Mouse (Mus musculus): ENCODE results near the gene Vps9d1. TPM values are rescaled to one million over a fixed set of nuclear protein-coding genes. Genes with fewer than 3 reads are reported as not detected.
"Not testable (repeated sequence)": the region's sequence is repeated elsewhere in the genome, so short reads cannot be mapped to it uniquely, and the experiment has no call there.

Vps9d1 gene
- polyA plus RNA-seq, 1 experiment from 2014 or later, result 31.7 TPM

GRCm38 (mm10) chr8:123230326-123230725, 23.8 kb downstream of the Vps9d1 start:
- not testable (repeated sequence) for DNase-seq (ENCODE audit: low spot score); H3K27ac ChIP-seq; H3K9me3 ChIP-seq; H3K4me3 ChIP-seq
- Histone ChIP-seq H3K4me1 (replicated peaks) (peaks cover 42% of the 10 kb centered on the region), H3K27me3 (ENCODE audit: insufficient read depth, poor library complexity, severe bottlenecking) (peaks cover 24% of the 10 kb centered on the region), H3K36me3 (peaks cover 49% of the 10 kb centered on the region)
- WGBS, result 90% methylated on average over 11 of the region's 11 CpGs

- 100% methylated on average over 1 of the region's 1 CpGs for WGBS
- no peak for DNase-seq (ENCODE audit: low spot score)
- Histone ChIP-seq H3K4me3 (no peak overlapping the region), H3K36me3 (peaks cover 49% of the 10 kb centered on the region), H3K27ac (no peak overlapping the region), H3K4me1 (replicated peaks) (peaks cover 35% of the 10 kb centered on the region), H3K27me3 (ENCODE audit: insufficient read depth, poor library complexity, severe bottlenecking) (peaks cover 4% of the 10 kb centered on the region), H3K9me3 (no peaks in the 10 kb centered on the region)
These were observed 25.7 kb downstream of the Vps9d1 start for GRCm38 (mm10) chr8:123228416-123228815.

GRCm38 (mm10) chr8:123224278-123225266, 29.6 kb downstream of the Vps9d1 start, which contains the start of gene Cdk10:
Gene Cdk10 (plus strand): TSS chr8:123224842.
- 4% methylated on average over 59 of the region's 59 CpGs for WGBS
- Histone ChIP-seq H3K9me3 (no peaks in the 10 kb centered on the region), H3K27me3 (ENCODE audit: insufficient read depth, poor library complexity, severe bottlenecking) (no peaks in the 10 kb centered on the region), H3K4me3 (peak within 1 kb of the TSS; percentile 96), H3K4me1 (replicated peaks) (peaks cover 20% of the 10 kb centered on the region), H3K36me3 (peaks cover 35% of the 10 kb centered on the region), H3K27ac (peak within 1 kb of the TSS; percentile 89)
- peak; percentile 92 for DNase-seq (ENCODE audit: low spot score)

GRCm38 (mm10) chr8:123220917-123221316, 33.2 kb downstream of the Vps9d1 start:
- H3K4me3 ChIP-seq, result no peak overlapping the region
- H3K36me3 ChIP-seq, result no peaks in the 10 kb centered on the region
- no peak overlapping the region for H3K27ac ChIP-seq
- 88% methylated on average over 1 of the region's 1 CpGs for WGBS
- DNase-seq (ENCODE audit: low spot score), result no peak
- H3K27me3 ChIP-seq (ENCODE audit: insufficient read depth, poor library complexity, severe bottlenecking), result no peaks in the 10 kb centered on the region
- no peaks in the 10 kb centered on the region for H3K9me3 ChIP-seq
- H3K4me1 ChIP-seq (replicated peaks), result peaks cover 20% of the 10 kb centered on the region

- DNase-seq (ENCODE audit: low spot score), result no peak
- no peak overlapping the region for H3K4me3 ChIP-seq
- no peak overlapping the region for H3K27ac ChIP-seq
- H3K36me3 ChIP-seq, result 0 out of 2 replicates have a peak, but pooled peaks cover 9% of the 10 kb centered on the region
- no peaks in the 10 kb centered on the region for H3K27me3 ChIP-seq (ENCODE audit: insufficient read depth, poor library complexity, severe bottlenecking)
- H3K9me3 ChIP-seq, result no peaks in the 10 kb centered on the region
- peaks cover 32% of the 10 kb centered on the region for H3K4me1 ChIP-seq (replicated peaks)
- WGBS, result 82% methylated on average over 3 of the region's 3 CpGs
These were observed 38.7 kb downstream of the Vps9d1 start for GRCm38 (mm10) chr8:123215430-123215829.

GRCm38 (mm10) chr8:123213118-123213772, 40.9 kb downstream of the Vps9d1 start:
- H3K36me3 ChIP-seq, result peaks cover 30% of the 10 kb centered on the region
- peak overlapping the region; percentile 90 for H3K27ac ChIP-seq
- DNase-seq (ENCODE audit: low spot score), result no peak
- no peaks in the 10 kb centered on the region for H3K27me3 ChIP-seq (ENCODE audit: insufficient read depth, poor library complexity, severe bottlenecking)
- WGBS, result 25% methylated on average over 22 of the region's 22 CpGs
- no peaks in the 10 kb centered on the region for H3K9me3 ChIP-seq
- H3K4me3 ChIP-seq, result peak overlapping the region; percentile 90
- H3K4me1 ChIP-seq (replicated peaks), result peaks cover 32% of the 10 kb centered on the region

- Histone ChIP-seq H3K4me3 (peak within 1 kb of the TSS; percentile 90), H3K27me3 (ENCODE audit: insufficient read depth, poor library complexity, severe bottlenecking) (no peaks in the 10 kb centered on the region), H3K4me1 (replicated peaks) (peaks cover 32% of the 10 kb centered on the region), H3K9me3 (no peaks in the 10 kb centered on the region), H3K36me3 (peaks cover 37% of the 10 kb centered on the region), H3K27ac (peak within 1 kb of the TSS; percentile 90)
- WGBS, result 1% methylated on average over 76 of the region's 76 CpGs
- peak; percentile 98 for DNase-seq (ENCODE audit: low spot score)
These were observed 41.6 kb downstream of the Vps9d1 start, which contains the start of the genes Chmp1a and Spata33 for GRCm38 (mm10) chr8:123212321-123213117. Gene Chmp1a (minus strand): TSS chr8:123212763. Gene Spata33 (plus strand): TSS chr8:123212832.

GRCm38 (mm10) chr8:123211876-123212275, 42.3 kb downstream of the Vps9d1 start:
- 56% methylated on average over 10 of the region's 10 CpGs for WGBS
- Histone ChIP-seq H3K27ac (peak overlapping the region; percentile 90), H3K9me3 (no peaks in the 10 kb centered on the region), H3K27me3 (ENCODE audit: insufficient read depth, poor library complexity, severe bottlenecking) (no peaks in the 10 kb centered on the region), H3K36me3 (peaks cover 44% of the 10 kb centered on the region), H3K4me3 (peak overlapping the region; percentile 90), H3K4me1 (replicated peaks) (peaks cover 32% of the 10 kb centered on the region)
- DNase-seq (ENCODE audit: low spot score), result no peak

- H3K9me3 ChIP-seq, result no peaks in the 10 kb centered on the region
- DNase-seq (ENCODE audit: low spot score), result no peak
- 90% methylated on average over 3 of the region's 3 CpGs for WGBS
These were observed 50.6 kb downstream of the Vps9d1 start for GRCm38 (mm10) chr8:123203571-123203970.

GRCm38 (mm10) chr8:123202288-123202687, 51.9 kb downstream of the Vps9d1 start:
- Histone ChIP-seq H3K27me3 (ENCODE audit: insufficient read depth, poor library complexity, severe bottlenecking) (0 out of 2 replicates have a peak, but pooled peaks cover 8% of the 10 kb centered on the region), H3K4me3 (no peak overlapping the region), H3K4me1 (replicated peaks) (0 out of 2 replicates have a peak, but pooled peaks cover 4% of the 10 kb centered on the region), H3K9me3 (no peaks in the 10 kb centered on the region), H3K36me3 (peaks cover 34% of the 10 kb centered on the region), H3K27ac (peak overlapping the region; percentile 59)
- 38% methylated on average over 5 of the region's 5 CpGs for WGBS
- peak; percentile 83 for DNase-seq (ENCODE audit: low spot score)

More at GRCm38 (mm10) chr8:123203571-123203970, 50.6 kb downstream of the Vps9d1 start:
- Histone ChIP-seq H3K36me3 (peaks cover 46% of the 10 kb centered on the region), H3K27ac (no peak overlapping the region), H3K4me3 (no peak overlapping the region), H3K4me1 (replicated peaks) (0 out of 2 replicates have a peak, but pooled peaks cover 4% of the 10 kb centered on the region), H3K27me3 (ENCODE audit: insufficient read depth, poor library complexity, severe bottlenecking) (0 out of 2 replicates have a peak, but pooled peaks cover 8% of the 10 kb centered on the region)

- WGBS, result 81% methylated on average over 14 of the region's 14 CpGs
- H3K4me3 ChIP-seq, result no peak overlapping the region
- no peak for DNase-seq (ENCODE audit: low spot score)
- 0 out of 2 replicates have a peak, but pooled peaks cover 4% of the 10 kb centered on the region for H3K4me1 ChIP-seq (replicated peaks)
- H3K36me3 ChIP-seq, result peaks cover 12% of the 10 kb centered on the region
- H3K27me3 ChIP-seq (ENCODE audit: insufficient read depth, poor library complexity, severe bottlenecking), result 0 out of 2 replicates have a peak, but pooled peaks cover 8% of the 10 kb centered on the region
- no peak overlapping the region for H3K27ac ChIP-seq
- no peaks in the 10 kb centered on the region for H3K9me3 ChIP-seq
These were observed 54.3 kb downstream of the Vps9d1 start for GRCm38 (mm10) chr8:123199864-123200263.

GRCm38 (mm10) chr8:123197016-123197415, 57.1 kb downstream of the Vps9d1 start:
- not testable (repeated sequence) for H3K9me3 ChIP-seq; DNase-seq (ENCODE audit: low spot score); H3K4me3 ChIP-seq; H3K36me3 ChIP-seq; H3K27ac ChIP-seq; H3K4me1 ChIP-seq (replicated peaks)
- H3K27me3 ChIP-seq (ENCODE audit: insufficient read depth, poor library complexity, severe bottlenecking), result 0 out of 2 replicates have a peak, but pooled peaks cover 11% of the 10 kb centered on the region
- WGBS, result 77% methylated on average over 5 of the region's 5 CpGs
